In the genomic region with DNA sequence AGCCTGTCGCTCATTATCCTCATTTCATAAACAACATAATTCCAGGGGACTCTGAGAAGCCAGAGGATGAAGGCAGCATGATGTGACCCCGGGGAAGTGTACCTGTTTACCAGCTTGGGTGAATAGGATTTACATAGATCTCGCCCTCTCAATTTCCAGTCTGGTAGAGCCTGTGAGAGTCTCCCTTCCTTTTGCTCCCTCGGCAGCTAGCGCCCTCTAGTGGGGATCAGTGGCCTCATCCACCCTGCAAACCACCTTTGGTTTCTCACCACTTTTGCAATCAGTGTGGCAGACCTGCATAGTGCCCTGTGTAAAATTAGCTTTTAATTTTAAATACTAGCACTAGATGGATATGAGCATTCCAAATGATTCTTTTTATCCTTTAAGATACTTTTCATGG, we compare ENCODE assay signal across 9 mouse cellular contexts.
DNase-seq lines count a peak whose midpoint lies in the region; ATAC-seq lines count a peak whose summit lies in the region.
"Had no signal": no experiment of that assay in that cellular context is flagged by ENCODE, and none has a peak within 500 bp of the region (broad histone marks: within the 10 kb centered on the region; RNA-seq: fewer than 3 reads in every experiment).

No protein-coding gene starts in this region.

- H3K4me3 ChIP-seq in heart, embryonic 12.5 days, result no peak overlapping the region
- H3K4me3 ChIP-seq: limb, embryonic 12.5 days had no signal

- peaks cover 72% of the 10 kb centered on the region for H3K36me3 ChIP-seq in heart, embryonic 12.5 days

- no peak overlapping the region for H3K4me2 ChIP-seq in heart, embryonic 12.5 days
- H3K4me2 ChIP-seq: limb, embryonic 12.5 days had no signal

- 54% methylated on average over 5 of the region's 5 CpGs for WGBS in heart, embryonic 12.5 days

- no peak overlapping the region for H3K9ac ChIP-seq in heart, embryonic 12.5 days
- H3K9ac ChIP-seq: limb, embryonic 12.5 days had no signal

- peak; percentile 28 to 70 for DNase-seq in heart, adult 18-20 months
- DNase-seq in ovary, postnatal 36 days (ENCODE audit: low spot score), result peak; percentile 29
- no peak for DNase-seq in ovary, adult 18-20 months (ENCODE audit: low spot score)
- DNase-seq in brain, adult 2 months (ENCODE audit: low read depth, low spot score), result peak; percentile 49
- DNase-seq in gastrocnemius, postnatal 36 days, result peak; percentile 15 to 25
- peak; percentile 38 to 65 for DNase-seq in lung, postnatal 4 days
- DNase-seq in thymus, postnatal 4 days, result peak; percentile 78

- no peak for ATAC-seq in heart, embryonic 12.5 days (ENCODE audit: insufficient number of reproducible peaks, low FRiP score)

- H3K27ac ChIP-seq in heart, embryonic 12.5 days (ENCODE audit: poor library complexity, severe bottlenecking), result no peak overlapping the region
- H3K27ac ChIP-seq: limb, embryonic 12.5 days had no signal

- H3K9me3 ChIP-seq in heart, embryonic 12.5 days (replicated peaks), result no peaks in the 10 kb centered on the region
- H3K9me3 ChIP-seq: limb, embryonic 12.5 days had no signal

- no peaks in the 10 kb centered on the region for H3K27me3 ChIP-seq in heart, embryonic 12.5 days (replicated peaks)
- H3K27me3 ChIP-seq: limb, embryonic 12.5 days had no signal

- H3K4me1 ChIP-seq in heart, embryonic 12.5 days (replicated peaks), result no peaks in the 10 kb centered on the region
- H3K4me1 ChIP-seq: limb, embryonic 12.5 days had no signal

- intact Hi-C loops in gastrocnemius, postnatal 36 days (cut with DNase I), result loop anchor here (5.0 kb wide), 1 partner anchor 154 kb away; no protein-coding TSS in a partner anchor
